Mouse (Mus musculus) hindbrain, embryonic 13.5 days (tissue): ENCODE measurements at regions not wholly inside any gene's neighbourhood (a gene's known extent, or its start where the extent isn't known, plus 50 kb on each side); places are given as distances from the start of the nearest gene placed in this dataset.

Source experiments
- ATAC-seq: fragments of 200-750 bp; cut with Nextera tagmentation; 2 replicates; pipeline ENCODE4 v1.8.0; 2017; ENCODE audit warnings: moderate TSS enrichment; ENCODE audit not compliant: low FRiP score
- H3K27ac ChIP-seq: fragments of 300-500 bp; sonication (generic); 2 replicates; pipeline ENCODE4 v1.5.1; 2015; ENCODE audit warnings: inconsistent platforms, mild to moderate bottlenecking, moderate library complexity
- H3K27me3 ChIP-seq: fragments of 300-500 bp; sonication (generic); 2 replicates; pipeline ENCODE4 v1.6.1; 2015; ENCODE audit warnings: mild to moderate bottlenecking, inconsistent platforms
- H3K36me3 ChIP-seq: fragments of 300-500 bp; sonication (generic); 2 replicates; pipeline ENCODE4 v1.6.1; 2015; ENCODE audit warnings: mild to moderate bottlenecking, inconsistent platforms
- H3K4me1 ChIP-seq: fragments of 300-500 bp; sonication (generic); replicated peaks from 2 replicates; pipeline ENCODE4 v1.6.1; 2015; ENCODE audit warnings: inconsistent platforms
- H3K4me2 ChIP-seq: fragments of 300-500 bp; sonication (generic); 2 replicates; pipeline ENCODE4 v1.6.1; 2015; ENCODE audit warnings: inconsistent platforms, mild to moderate bottlenecking, moderate library complexity
- H3K4me3 ChIP-seq: fragments of 300-500 bp; sonication (generic); 2 replicates; pipeline ENCODE4 v1.5.1; 2015; ENCODE audit warnings: mild to moderate bottlenecking, inconsistent platforms
- H3K9ac ChIP-seq: fragments of 300-500 bp; sonication (generic); 2 replicates; pipeline ENCODE4 v1.6.1; 2015; ENCODE audit warnings: mild to moderate bottlenecking, inconsistent platforms
- H3K9me3 ChIP-seq: fragments of 300-500 bp; sonication (generic); 2 replicates; pipeline ENCODE4 v1.6.1; 2016; ENCODE audit warnings: inconsistent platforms
- WGBS: fragments of 180-500 bp; shearing (Covaris S2); methylation state at CpG from one replicate; pipeline ENCODE4 v1.1.7; 2015; 5-methylcytosine and 5-hydroxymethylcytosine counted together

DNA sequence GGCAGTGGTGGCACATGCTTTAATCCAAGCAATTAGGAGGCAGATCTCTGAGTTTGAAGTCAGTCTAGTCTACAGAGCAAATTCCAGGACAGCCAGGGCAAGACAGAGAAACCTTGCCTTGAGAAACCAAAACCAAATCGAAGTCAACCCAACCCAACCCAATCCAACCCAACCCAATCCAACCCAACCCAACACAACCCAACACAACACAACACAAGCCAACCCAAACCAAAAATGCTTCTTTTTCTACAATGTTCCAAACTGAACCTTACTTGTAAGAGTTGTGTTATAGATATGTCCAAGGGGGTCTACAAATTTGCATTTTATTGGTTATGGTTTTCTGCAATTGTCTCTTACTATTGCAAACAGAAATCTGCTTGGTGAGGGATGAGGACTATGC lies 52.8 kb upstream of the Chodl start:
- no peaks in the 10 kb centered on the region for H3K36me3 ChIP-seq
- WGBS: 78% methylated on average over 1 of the region's 1 CpGs
- H3K27me3 ChIP-seq: no peaks in the 10 kb centered on the region
- no peak for ATAC-seq
- H3K27ac ChIP-seq: no peak overlapping the region
- H3K9me3 ChIP-seq: no peaks in the 10 kb centered on the region
- no peaks in the 10 kb centered on the region for H3K4me1 ChIP-seq
- no peak overlapping the region for H3K9ac ChIP-seq
- H3K4me2 ChIP-seq: no peak overlapping the region
- no peak overlapping the region for H3K4me3 ChIP-seq

DNA sequence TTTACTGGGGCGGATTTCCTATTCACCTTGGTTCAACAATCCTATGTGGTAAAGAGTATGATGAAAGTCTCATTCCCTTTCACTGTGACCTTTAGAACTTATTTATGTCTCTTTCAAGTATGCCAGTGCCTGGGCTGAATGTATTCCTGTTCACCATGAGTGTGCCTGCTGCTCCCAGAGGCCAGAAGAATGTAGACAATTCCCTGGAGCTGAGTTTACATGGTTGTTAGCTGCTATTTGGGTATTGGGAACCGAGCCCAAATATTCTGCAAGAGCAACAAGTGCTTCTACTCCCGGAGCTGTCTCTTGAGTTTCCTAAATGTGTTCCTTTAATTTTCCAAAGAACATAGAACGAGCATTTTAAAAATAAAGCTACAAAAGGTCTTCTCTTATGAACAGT lies 71.7 kb upstream of the Chodl start:
- Histone ChIP-seq H3K4me2 (no peak overlapping the region), H3K4me3 (no peak overlapping the region), H3K9me3 (no peaks in the 10 kb centered on the region), H3K27ac (no peak overlapping the region), H3K36me3 (no peaks in the 10 kb centered on the region), H3K4me1 (no peaks in the 10 kb centered on the region), H3K27me3 (no peaks in the 10 kb centered on the region), H3K9ac (no peak overlapping the region)
- no peak for ATAC-seq
- WGBS: 87% methylated on average over 4 of the region's 4 CpGs

GRCm38 (mm10) chr16:78830957-78831356 lies 99.8 kb upstream of the Chodl start:
- 90% methylated on average over 7 of the region's 7 CpGs for WGBS

DNA sequence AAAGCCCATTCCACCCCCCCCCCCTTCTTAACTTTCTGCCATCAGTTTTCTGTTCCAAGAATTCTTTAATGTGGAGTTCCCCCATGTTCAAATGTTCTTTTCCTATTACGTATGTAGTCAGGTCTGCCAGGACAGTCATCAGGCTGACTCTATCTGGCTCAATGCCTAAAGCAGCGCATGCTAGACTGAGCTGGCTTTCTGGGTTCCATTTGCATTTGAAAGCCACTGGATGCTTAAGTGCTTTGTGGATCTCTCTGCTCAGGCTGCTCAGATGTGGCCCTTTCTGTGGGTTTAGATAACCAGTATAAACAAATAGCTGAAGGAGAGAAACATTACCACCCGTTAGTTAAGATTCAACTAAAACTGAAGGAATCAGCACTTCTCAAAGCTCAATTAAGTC lies 103.0 kb upstream of the Chodl start:
- H3K9ac ChIP-seq: no peak overlapping the region
- no peaks in the 10 kb centered on the region for H3K27me3 ChIP-seq
- peak; percentile 90 for ATAC-seq
- H3K27ac ChIP-seq: no peak overlapping the region
- no peaks in the 10 kb centered on the region for H3K36me3 ChIP-seq
- H3K4me2 ChIP-seq: no peak overlapping the region
- no peak overlapping the region for H3K4me3 ChIP-seq
- H3K9me3 ChIP-seq: no peaks in the 10 kb centered on the region
- 7% methylated on average over 3 of the region's 3 CpGs for WGBS
- H3K4me1 ChIP-seq: no peaks in the 10 kb centered on the region

More at GRCm38 (mm10) chr16:78830957-78831356, 99.8 kb upstream of the Chodl start:
- no peak overlapping the region for H3K4me2 ChIP-seq
- no peaks in the 10 kb centered on the region for H3K36me3 ChIP-seq
- H3K9me3 ChIP-seq: no peaks in the 10 kb centered on the region
- no peak for ATAC-seq
- H3K4me3 ChIP-seq: no peak overlapping the region
- no peak overlapping the region for H3K27ac ChIP-seq
- no peaks in the 10 kb centered on the region for H3K27me3 ChIP-seq
- H3K4me1 ChIP-seq: no peaks in the 10 kb centered on the region
- H3K9ac ChIP-seq: no peak overlapping the region

DNA sequence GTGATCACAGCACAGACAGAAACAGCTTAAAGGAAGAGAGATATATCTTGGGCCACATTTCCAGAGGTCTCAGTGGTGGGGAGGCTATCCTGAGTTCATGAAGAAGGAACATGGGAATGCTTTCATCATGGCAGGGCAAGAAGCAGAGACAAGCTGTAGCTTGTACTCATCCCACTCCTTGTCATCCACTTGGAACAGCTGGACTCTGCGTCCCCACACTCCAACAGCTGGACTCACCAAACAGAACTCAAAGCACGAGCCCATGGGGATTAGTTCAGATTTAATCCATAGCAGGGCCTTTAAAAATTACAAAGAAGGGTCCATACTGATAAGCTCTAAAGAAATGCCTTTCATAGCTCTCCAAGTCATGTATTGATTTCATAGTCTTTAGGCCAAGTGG lies 140.7 kb upstream of the Chodl start:
- no peak overlapping the region for H3K27ac ChIP-seq
- H3K4me1 ChIP-seq: no peaks in the 10 kb centered on the region
- no peaks in the 10 kb centered on the region for H3K36me3 ChIP-seq
- ATAC-seq: no peak
- H3K4me3 ChIP-seq: no peak overlapping the region
- H3K9ac ChIP-seq: no peak overlapping the region
- H3K27me3 ChIP-seq: no peaks in the 10 kb centered on the region
- H3K4me2 ChIP-seq: no peak overlapping the region
- H3K9me3 ChIP-seq: no peaks in the 10 kb centered on the region
- 88% methylated on average over 2 of the region's 2 CpGs for WGBS

- H3K4me1 ChIP-seq: no peaks in the 10 kb centered on the region
- no peaks in the 10 kb centered on the region for H3K27me3 ChIP-seq
- no peak for ATAC-seq
- H3K9ac ChIP-seq: no peak overlapping the region
- H3K9me3 ChIP-seq: no peaks in the 10 kb centered on the region; the same call in 1 of the 2 replicates
- no peak overlapping the region for H3K4me3 ChIP-seq
- H3K27ac ChIP-seq: no peak overlapping the region
- no peaks in the 10 kb centered on the region for H3K36me3 ChIP-seq
- H3K4me2 ChIP-seq: no peak overlapping the region
Measured at GRCm38 (mm10) chr16:78759226-78759625, 171.5 kb upstream of the Chodl start.

GRCm38 (mm10) chr16:78737902-78738301 lies 161.4 kb upstream of the D16Ertd472e start:
- no peak overlapping the region for H3K4me2 ChIP-seq
- H3K9me3 ChIP-seq: no peaks in the 10 kb centered on the region
- H3K4me1 ChIP-seq: no peaks in the 10 kb centered on the region
- no peak overlapping the region for H3K4me3 ChIP-seq
- 81% methylated on average over 4 of the region's 4 CpGs for WGBS
- no peak for ATAC-seq
- H3K27me3 ChIP-seq: no peaks in the 10 kb centered on the region
- H3K36me3 ChIP-seq: no peaks in the 10 kb centered on the region
- no peak overlapping the region for H3K9ac ChIP-seq
- H3K27ac ChIP-seq: no peak overlapping the region

- Histone ChIP-seq H3K9ac (no peak overlapping the region), H3K27ac (no peak overlapping the region), H3K36me3 (no peaks in the 10 kb centered on the region), H3K4me3 (no peak overlapping the region), H3K4me2 (no peak overlapping the region), H3K4me1 (no peaks in the 10 kb centered on the region), H3K27me3 (no peaks in the 10 kb centered on the region), H3K9me3 (no peaks in the 10 kb centered on the region)
- no peak for ATAC-seq
- 74% methylated on average over 13 of the region's 13 CpGs for WGBS
Measured at GRCm38 (mm10) chr16:78730583-78731501, 154.3 kb upstream of the D16Ertd472e start.

DNA sequence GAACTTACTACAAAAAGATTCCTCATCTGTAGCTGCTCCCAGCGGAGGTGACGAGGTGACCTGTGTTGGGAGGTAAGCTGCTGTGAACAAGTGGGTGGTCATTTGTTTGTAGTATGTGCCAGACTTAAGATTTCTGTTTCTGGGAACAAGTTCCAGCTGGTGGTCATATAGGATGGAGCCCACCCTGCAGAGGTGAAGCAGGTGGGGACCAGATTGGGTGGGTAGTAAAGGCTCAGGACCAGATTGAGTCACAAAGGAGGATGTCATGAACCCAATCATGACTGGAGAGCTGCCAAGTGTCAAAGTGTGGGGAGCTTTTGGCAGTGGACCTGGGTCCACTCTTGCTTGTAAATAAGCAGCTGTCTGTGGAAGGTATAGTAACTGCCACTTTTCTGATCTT lies 149.0 kb upstream of the D16Ertd472e start:
- no peak overlapping the region for H3K9ac ChIP-seq
- no peak overlapping the region for H3K27ac ChIP-seq
- no peak for ATAC-seq
- H3K27me3 ChIP-seq: no peaks in the 10 kb centered on the region
- WGBS: 91% methylated on average over 2 of the region's 2 CpGs
- no peaks in the 10 kb centered on the region for H3K9me3 ChIP-seq
- H3K36me3 ChIP-seq: no peaks in the 10 kb centered on the region
- H3K4me1 ChIP-seq: no peaks in the 10 kb centered on the region
- H3K4me3 ChIP-seq: no peak overlapping the region
- no peak overlapping the region for H3K4me2 ChIP-seq

- no peaks in the 10 kb centered on the region for H3K36me3 ChIP-seq
- 0 out of 2 replicates have a peak, but pooled peaks have one; percentile 39 for ATAC-seq
- H3K4me1 ChIP-seq: no peaks in the 10 kb centered on the region
- H3K27ac ChIP-seq: no peak overlapping the region
- H3K4me2 ChIP-seq: no peak overlapping the region
- no peak overlapping the region for H3K9ac ChIP-seq
- WGBS: 55% methylated on average over 7 of the region's 7 CpGs
- H3K27me3 ChIP-seq: no peaks in the 10 kb centered on the region
- H3K4me3 ChIP-seq: no peak overlapping the region
- no peaks in the 10 kb centered on the region for H3K9me3 ChIP-seq
Measured at GRCm38 (mm10) chr16:78709943-78710342, 133.4 kb upstream of the D16Ertd472e start.

GRCm38 (mm10) chr16:78707566-78707965 lies 131.1 kb upstream of the D16Ertd472e start:
- H3K36me3 ChIP-seq: no peaks in the 10 kb centered on the region
- no peaks in the 10 kb centered on the region for H3K4me1 ChIP-seq
- no peak overlapping the region for H3K4me2 ChIP-seq
- no peak overlapping the region for H3K4me3 ChIP-seq
- WGBS: 94% methylated on average over 4 of the region's 4 CpGs
- no peaks in the 10 kb centered on the region for H3K27me3 ChIP-seq
- no peak for ATAC-seq
- H3K9me3 ChIP-seq: no peaks in the 10 kb centered on the region
- H3K9ac ChIP-seq: no peak overlapping the region
- no peak overlapping the region for H3K27ac ChIP-seq

DNA sequence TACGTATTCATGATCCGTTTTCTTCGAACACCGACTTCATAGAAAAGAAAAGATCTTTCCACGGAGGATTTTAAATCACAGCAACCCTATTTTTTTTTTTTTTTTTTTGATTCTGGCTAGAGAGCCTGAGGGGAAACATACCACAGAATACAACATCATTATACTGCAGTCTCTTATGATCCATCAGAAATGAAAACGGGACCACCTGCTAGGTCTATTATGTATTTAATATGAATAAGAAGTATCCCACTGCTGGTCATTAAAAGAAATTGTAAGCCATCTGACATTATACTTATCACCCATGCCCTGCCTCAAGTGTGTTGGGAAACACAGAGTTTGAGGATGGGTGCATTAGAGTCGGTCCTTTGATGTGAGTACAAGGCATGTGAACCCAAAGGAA lies 130.7 kb upstream of the D16Ertd472e start:
- Histone ChIP-seq H3K9ac (no peak overlapping the region), H3K27ac (no peak overlapping the region), H3K9me3 (no peaks in the 10 kb centered on the region), H3K27me3 (no peaks in the 10 kb centered on the region), H3K36me3 (no peaks in the 10 kb centered on the region), H3K4me2 (no peak overlapping the region), H3K4me3 (no peak overlapping the region), H3K4me1 (no peaks in the 10 kb centered on the region)
- 80% methylated on average over 7 of the region's 7 CpGs for WGBS
- no peak for ATAC-seq
